Mouse (Mus musculus) cerebellum, adult 2 months (tissue): ENCODE results near the gene Vcp.

ENCODE experiments used
- CTCF ChIP-seq: fragments of 200-500 bp; IDR thresholded peaks from 2 replicates; pipeline ENCODE4 v1.5.1; 2011; ENCODE audit warnings: low read depth, mild to moderate bottlenecking, control low read depth, low read length, moderate library complexity, borderline replicate concordance; ENCODE audit not compliant: insufficient read depth
- POLR2A ChIP-seq: fragments of 200-500 bp; IDR thresholded peaks from 2 replicates; pipeline ENCODE4 v1.6.1; 2011; ENCODE audit warnings: low read length, control low read depth, borderline replicate concordance; ENCODE audit not compliant: insufficient read depth

DNA sequence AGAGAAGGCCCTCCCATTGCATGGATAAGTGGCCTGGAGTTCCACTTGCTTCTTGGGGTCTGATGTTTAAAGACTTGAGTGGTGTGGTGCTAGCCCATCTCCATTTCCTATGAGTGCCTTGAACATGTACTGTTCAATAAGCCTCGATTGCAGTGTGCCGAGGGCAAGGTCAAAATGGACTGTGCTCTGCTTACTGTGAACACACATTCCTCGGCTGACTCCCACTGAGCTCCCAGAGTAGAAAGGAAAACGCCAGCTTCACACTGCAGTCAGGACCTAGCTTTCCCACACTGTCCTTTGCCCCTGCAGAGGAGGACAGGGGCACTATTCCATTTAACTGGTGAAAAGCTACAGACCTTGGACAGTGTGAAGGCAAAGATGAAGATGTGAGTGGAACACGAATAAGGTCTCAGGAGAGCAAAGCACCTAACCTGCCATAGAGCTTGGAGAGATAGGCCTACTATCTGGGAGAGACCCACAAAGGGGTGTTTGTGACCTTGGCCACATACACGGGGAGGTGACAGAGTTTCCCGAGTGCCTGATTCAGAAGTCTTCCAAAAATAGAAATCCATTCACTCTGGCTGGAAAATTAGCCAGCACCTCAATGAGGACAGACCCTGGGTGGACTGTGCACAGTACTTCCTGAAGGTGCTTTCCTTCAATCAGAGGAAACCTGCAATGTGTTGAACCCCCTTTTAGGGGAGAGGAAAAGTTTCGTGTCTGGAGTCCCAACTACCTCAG lies 67.9 kb downstream of the Vcp start:
- TF ChIP-seq CTCF (no peak), POLR2A (no peak)
